23 mouse cellular contexts compared by ENCODE assay signal in the genomic region with DNA sequence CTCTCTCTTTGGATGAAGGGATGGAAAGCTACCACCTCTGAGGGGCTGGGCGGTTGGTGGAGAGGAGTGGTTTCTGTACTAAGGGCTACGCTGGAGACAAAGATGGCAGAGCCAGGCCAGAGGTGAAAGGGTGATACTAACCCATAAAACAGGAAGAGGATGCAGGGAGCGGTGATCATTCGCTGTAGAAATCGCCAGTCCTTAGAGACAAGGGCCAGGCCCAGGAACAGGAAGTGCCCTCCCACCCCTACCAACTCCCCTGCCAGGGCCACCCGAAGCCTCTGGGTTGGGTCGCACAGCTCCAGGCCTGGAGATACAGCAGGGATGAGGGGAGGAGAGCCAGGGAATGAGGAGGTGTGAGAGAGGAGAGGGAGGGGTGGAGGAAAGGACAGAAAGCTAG. TPM values are rescaled to one million over a fixed set of nuclear protein-coding genes. Genes with fewer than 3 reads are reported as not detected.
DNase-seq lines count a peak whose midpoint lies in the region; ATAC-seq lines count a peak whose summit lies in the region.
"Had no signal": no experiment of that assay in that cellular context is flagged by ENCODE, and none has a peak within 500 bp of the region (broad histone marks: within the 10 kb centered on the region; RNA-seq: fewer than 3 reads in every experiment).

No protein-coding gene starts in this region.

- H3K27ac ChIP-seq in forebrain, embryonic 13.5 days, result no peak overlapping the region
- no peak overlapping the region for H3K27ac ChIP-seq in forebrain, embryonic 10.5 days
- no peak overlapping the region for H3K27ac ChIP-seq in hindbrain, embryonic 13.5 days
- no peak overlapping the region for H3K27ac ChIP-seq in hindbrain, embryonic 16.5 days (ENCODE audit: low read depth, low read length)
- no peak overlapping the region for H3K27ac ChIP-seq in neural tube, embryonic 11.5 days (ENCODE audit: low read depth, low read length)
- no peak overlapping the region for H3K27ac ChIP-seq in liver, embryonic 12.5 days
- H3K27ac ChIP-seq: limb, embryonic 12.5 days; liver, embryonic 15.5 days had no signal

- H3K9me3 ChIP-seq in forebrain, embryonic 13.5 days (replicated peaks), result no peaks in the 10 kb centered on the region
- no peaks in the 10 kb centered on the region for H3K9me3 ChIP-seq in forebrain, embryonic 10.5 days
- no peaks in the 10 kb centered on the region for H3K9me3 ChIP-seq in hindbrain, embryonic 13.5 days
- H3K9me3 ChIP-seq in hindbrain, embryonic 16.5 days (ENCODE audit: control insufficient read depth, low read length), result no peaks in the 10 kb centered on the region
- H3K9me3 ChIP-seq in neural tube, embryonic 11.5 days (ENCODE audit: control insufficient read depth, low read length), result no peaks in the 10 kb centered on the region
- no peaks in the 10 kb centered on the region for H3K9me3 ChIP-seq in liver, embryonic 12.5 days (replicated peaks)
- H3K9me3 ChIP-seq: heart, embryonic 12.5 days; limb, embryonic 12.5 days; liver, embryonic 15.5 days had no signal

- WGBS in forebrain, embryonic 13.5 days, result 92% methylated on average over 7 of the region's 7 CpGs
- whole genome bisulfite sequencing in forebrain, embryonic 10.5 days, result 88% methylated on average over 7 of the region's 7 CpGs
- WGBS in hindbrain, embryonic 13.5 days, result 92% methylated on average over 7 of the region's 7 CpGs
- whole genome bisulfite sequencing in hindbrain, embryonic 16.5 days, result 92% methylated on average over 7 of the region's 7 CpGs
- WGBS in neural tube, embryonic 11.5 days, result 78% methylated on average over 7 of the region's 7 CpGs
- WGBS in liver, embryonic 12.5 days (ENCODE audit: insufficient replicate concordance), result 43% methylated on average over 7 of the region's 7 CpGs

- no peak overlapping the region for H3K4me2 ChIP-seq in forebrain, embryonic 13.5 days
- no peak overlapping the region for H3K4me2 ChIP-seq in hindbrain, embryonic 13.5 days
- H3K4me2 ChIP-seq in hindbrain, embryonic 16.5 days (ENCODE audit: low read length), result no peak overlapping the region
- H3K4me2 ChIP-seq in neural tube, embryonic 11.5 days (ENCODE audit: low read depth), result no peak overlapping the region
- no peak overlapping the region for H3K4me2 ChIP-seq in liver, embryonic 12.5 days
- H3K4me2 ChIP-seq: heart, embryonic 12.5 days; limb, embryonic 12.5 days; liver, embryonic 15.5 days had no signal

- H3K9ac ChIP-seq in forebrain, embryonic 13.5 days, result 0 out of 2 replicates have a peak overlapping the region, but pooled peaks have one; percentile 1
- H3K9ac ChIP-seq in hindbrain, embryonic 13.5 days, result peak overlapping the region; percentile 49
- no peak overlapping the region for H3K9ac ChIP-seq in hindbrain, embryonic 16.5 days (ENCODE audit: low read depth, low read length)
- H3K9ac ChIP-seq in neural tube, embryonic 11.5 days (ENCODE audit: low read length), result peak overlapping the region; percentile 29; the same call in 1 of the 2 replicates
- no peak overlapping the region for H3K9ac ChIP-seq in liver, embryonic 12.5 days
- H3K9ac ChIP-seq: heart, embryonic 12.5 days; limb, embryonic 12.5 days; liver, embryonic 15.5 days had no signal

- peaks cover 72% of the 10 kb centered on the region for H3K36me3 ChIP-seq in forebrain, embryonic 13.5 days (ENCODE audit: poor library complexity, severe bottlenecking)
- peaks cover 78% of the 10 kb centered on the region for H3K36me3 ChIP-seq in forebrain, embryonic 10.5 days (replicated peaks)
- H3K36me3 ChIP-seq in hindbrain, embryonic 13.5 days, result peaks cover 65% of the 10 kb centered on the region
- peaks cover 41% of the 10 kb centered on the region for H3K36me3 ChIP-seq in hindbrain, embryonic 16.5 days (ENCODE audit: control insufficient read depth, insufficient read depth, low read length)
- H3K36me3 ChIP-seq in neural tube, embryonic 11.5 days (ENCODE audit: control insufficient read depth, insufficient read depth, low read length), result peaks cover 10% of the 10 kb centered on the region
- peaks cover 5% of the 10 kb centered on the region; the same call in 1 of the 2 replicates for H3K36me3 ChIP-seq in liver, embryonic 12.5 days
- H3K36me3 ChIP-seq: liver, embryonic 15.5 days had no signal

- no peak for DNase-seq in forebrain, embryonic 10.5 days (ENCODE audit: extremely low spot score, low spot score)
- no peak for DNase-seq in neural tube, embryonic 11.5 days (ENCODE audit: low spot score)
- no peak for DNase-seq in neural tube, embryonic 10.5 days (ENCODE audit: extremely low spot score, low spot score)
- DNase-seq: adrenal gland, adult 2 months; cerebellum, adult 9-11 months; gastrocnemius, postnatal 25 days; kidney, adult 18-20 months; kidney, postnatal 25 days; right cerebral cortex, postnatal 25 days; thymus, postnatal 36 days had no signal

- H3K4me3 ChIP-seq in forebrain, embryonic 13.5 days, result no peak overlapping the region
- H3K4me3 ChIP-seq in forebrain, embryonic 10.5 days, result no peak overlapping the region
- no peak overlapping the region for H3K4me3 ChIP-seq in hindbrain, embryonic 13.5 days
- no peak overlapping the region for H3K4me3 ChIP-seq in hindbrain, embryonic 16.5 days (ENCODE audit: low read length)
- H3K4me3 ChIP-seq in neural tube, embryonic 11.5 days (ENCODE audit: low read depth, low read length), result no peak overlapping the region
- no peak overlapping the region for H3K4me3 ChIP-seq in liver, embryonic 12.5 days
- H3K4me3 ChIP-seq: heart, embryonic 12.5 days; limb, embryonic 12.5 days; liver, embryonic 15.5 days had no signal

- H3K27me3 ChIP-seq in forebrain, embryonic 13.5 days, result no peaks in the 10 kb centered on the region
- H3K27me3 ChIP-seq in forebrain, embryonic 10.5 days (ENCODE audit: poor library complexity, severe bottlenecking), result no peaks in the 10 kb centered on the region; the same call in 1 of the 2 replicates
- no peaks in the 10 kb centered on the region for H3K27me3 ChIP-seq in hindbrain, embryonic 13.5 days
- H3K27me3 ChIP-seq in hindbrain, embryonic 16.5 days (replicated peaks; ENCODE audit: control insufficient read depth, insufficient read depth, low read length), result no peaks in the 10 kb centered on the region
- no peaks in the 10 kb centered on the region for H3K27me3 ChIP-seq in neural tube, embryonic 11.5 days (ENCODE audit: control insufficient read depth, insufficient read depth, low read length)
- peaks cover 45% of the 10 kb centered on the region for H3K27me3 ChIP-seq in liver, embryonic 12.5 days (replicated peaks)
- H3K27me3 ChIP-seq: limb, embryonic 12.5 days had no signal

- no peak for ATAC-seq in forebrain, embryonic 13.5 days
- no peak for ATAC-seq in hindbrain, embryonic 13.5 days (ENCODE audit: low FRiP score)
- no peak for ATAC-seq in hindbrain, embryonic 16.5 days
- ATAC-seq in neural tube, embryonic 11.5 days (ENCODE audit: insufficient read depth, low FRiP score, low TSS enrichment), result no peak
- ATAC-seq in inflammation-experienced regulatory T-cells, adult 6 months, result no peak
- no peak for ATAC-seq in liver, embryonic 12.5 days
- ATAC-seq: forebrain, embryonic 14.5 days had no signal

- H3K4me1 ChIP-seq in forebrain, embryonic 13.5 days, result peaks cover 18% of the 10 kb centered on the region
- H3K4me1 ChIP-seq in forebrain, embryonic 10.5 days, result peaks cover 43% of the 10 kb centered on the region
- H3K4me1 ChIP-seq in hindbrain, embryonic 13.5 days (replicated peaks), result peaks cover 54% of the 10 kb centered on the region
- peaks cover 25% of the 10 kb centered on the region for H3K4me1 ChIP-seq in hindbrain, embryonic 16.5 days (ENCODE audit: control insufficient read depth, insufficient read depth, low read depth, low read length)
- peaks cover 5% of the 10 kb centered on the region for H3K4me1 ChIP-seq in neural tube, embryonic 11.5 days (ENCODE audit: control insufficient read depth, insufficient read depth, low read length)
- peaks cover 12% of the 10 kb centered on the region for H3K4me1 ChIP-seq in liver, embryonic 12.5 days

RNA-seq across cellular contexts. Expression of a gene that starts 4.2 kb away (rescaled TPM):
- 90.8 and 102 TPM in 2 replicates for polyA plus RNA-seq in forebrain, embryonic 13.5 days (2015; fragmentation: Nextera tagmentation; extraction: Ambion mirVana)
- 38.8 and 40.0 TPM in 2 replicates for polyA plus RNA-seq in forebrain, embryonic 10.5 days (2016; fragmentation: Nextera tagmentation; extraction: Ambion mirVana)
- polyA plus RNA-seq in hindbrain, embryonic 13.5 days (2015; fragmentation: Nextera tagmentation; extraction: Ambion mirVana), result 148 and 158 TPM in 2 replicates
- 254 and 275 TPM in 2 replicates for polyA plus RNA-seq in hindbrain, embryonic 16.5 days (2015; fragmentation: Nextera tagmentation; extraction: Ambion mirVana)
- 45.8 and 47.2 TPM in 2 replicates for polyA plus RNA-seq in neural tube, embryonic 11.5 days (2014; fragmentation: Nextera tagmentation; extraction: Ambion mirVana)
- 1 to 10 TPM in 2 of 3 experiments, under 1 TPM in 1; 0.25 to 1.6 (median 1.4) TPM for polyA plus RNA-seq in inflammation-experienced regulatory T-cells, adult 6 months (2017; shearing (Covaris generic))
- polyA plus RNA-seq in liver, embryonic 12.5 days (2016; fragmentation: Nextera tagmentation; extraction: Ambion mirVana), result 5.9 and 6.0 TPM in 2 replicates

RNA-seq across cellular contexts. Expression of a gene that starts 16.4 kb away (rescaled TPM):
- 167 and 171 TPM in 2 replicates for polyA plus RNA-seq in forebrain, embryonic 13.5 days (2015; fragmentation: Nextera tagmentation; extraction: Ambion mirVana)
- 168 and 174 TPM in 2 replicates for polyA plus RNA-seq in forebrain, embryonic 10.5 days (2016; fragmentation: Nextera tagmentation; extraction: Ambion mirVana)
- polyA plus RNA-seq in hindbrain, embryonic 13.5 days (2015; fragmentation: Nextera tagmentation; extraction: Ambion mirVana), result 165 and 167 TPM in 2 replicates
- 127 and 130 TPM in 2 replicates for polyA plus RNA-seq in hindbrain, embryonic 16.5 days (2015; fragmentation: Nextera tagmentation; extraction: Ambion mirVana)
- 171 and 179 TPM in 2 replicates for polyA plus RNA-seq in neural tube, embryonic 11.5 days (2014; fragmentation: Nextera tagmentation; extraction: Ambion mirVana)
- 10 to 100 TPM; 18.6 to 36.8 (median 22.6) TPM for polyA plus RNA-seq in inflammation-experienced regulatory T-cells, adult 6 months (2017; shearing (Covaris generic))
- polyA plus RNA-seq in liver, embryonic 12.5 days (2016; fragmentation: Nextera tagmentation; extraction: Ambion mirVana), result 97.0 and 97.9 TPM in 2 replicates

RNA-seq across cellular contexts. Expression of a gene that starts 17.2 kb away (rescaled TPM):
- 28.2 and 30.5 TPM in 2 replicates for polyA plus RNA-seq in forebrain, embryonic 13.5 days (2015; fragmentation: Nextera tagmentation; extraction: Ambion mirVana)
- 38.3 and 39.0 TPM in 2 replicates for polyA plus RNA-seq in forebrain, embryonic 10.5 days (2016; fragmentation: Nextera tagmentation; extraction: Ambion mirVana)
- 15.4 and 15.6 TPM in 2 replicates for polyA plus RNA-seq in hindbrain, embryonic 13.5 days (2015; fragmentation: Nextera tagmentation; extraction: Ambion mirVana)
- 14.2 and 15.5 TPM in 2 replicates for polyA plus RNA-seq in hindbrain, embryonic 16.5 days (2015; fragmentation: Nextera tagmentation; extraction: Ambion mirVana)
- 29.1 and 31.1 TPM in 2 replicates for polyA plus RNA-seq in neural tube, embryonic 11.5 days (2014; fragmentation: Nextera tagmentation; extraction: Ambion mirVana)
- polyA plus RNA-seq in inflammation-experienced regulatory T-cells, adult 6 months (2017; shearing (Covaris generic)), result not detected
- polyA plus RNA-seq in liver, embryonic 12.5 days (2016; fragmentation: Nextera tagmentation; extraction: Ambion mirVana), result 1.5 and 2.0 TPM in 2 replicates

RNA-seq across cellular contexts. Expression of a gene that starts 23.8 kb away (rescaled TPM):
- 0.23 and 0.52 TPM in 2 replicates for polyA plus RNA-seq in forebrain, embryonic 13.5 days (2015; fragmentation: Nextera tagmentation; extraction: Ambion mirVana)
- polyA plus RNA-seq in forebrain, embryonic 10.5 days (2016; fragmentation: Nextera tagmentation; extraction: Ambion mirVana), result not detected in 2 replicates
- polyA plus RNA-seq in hindbrain, embryonic 13.5 days (2015; fragmentation: Nextera tagmentation; extraction: Ambion mirVana), result 0.38 and 0.83 TPM in 2 replicates
- 1.3 TPM in 2 replicates for polyA plus RNA-seq in hindbrain, embryonic 16.5 days (2015; fragmentation: Nextera tagmentation; extraction: Ambion mirVana)
- not detected in 2 replicates for polyA plus RNA-seq in neural tube, embryonic 11.5 days (2014; fragmentation: Nextera tagmentation; extraction: Ambion mirVana)
- polyA plus RNA-seq in inflammation-experienced regulatory T-cells, adult 6 months (2017; shearing (Covaris generic)), result not detected
- not detected in 2 replicates for polyA plus RNA-seq in liver, embryonic 12.5 days (2016; fragmentation: Nextera tagmentation; extraction: Ambion mirVana)
- polyA plus RNA-seq: heart, embryonic 12.5 days; limb, embryonic 12.5 days; liver, embryonic 15.5 days; lung, embryonic 16.5 days; spleen, adult 2 months; stomach, embryonic 14.5 days had no signal

RNA-seq across cellular contexts. Expression of a gene that starts 25.4 kb away (rescaled TPM):
- polyA plus RNA-seq in forebrain, embryonic 13.5 days (2015; fragmentation: Nextera tagmentation; extraction: Ambion mirVana), result 0.30 TPM in 1 of 2 replicates, not detected in the other
- not detected in 2 replicates for polyA plus RNA-seq in forebrain, embryonic 10.5 days (2016; fragmentation: Nextera tagmentation; extraction: Ambion mirVana)
- 0.34 TPM in 1 of 2 replicates, not detected in the other for polyA plus RNA-seq in hindbrain, embryonic 13.5 days (2015; fragmentation: Nextera tagmentation; extraction: Ambion mirVana)
- 0.14 TPM in 1 of 2 replicates, not detected in the other for polyA plus RNA-seq in hindbrain, embryonic 16.5 days (2015; fragmentation: Nextera tagmentation; extraction: Ambion mirVana)
- polyA plus RNA-seq in neural tube, embryonic 11.5 days (2014; fragmentation: Nextera tagmentation; extraction: Ambion mirVana), result 0.20 TPM in 1 of 2 replicates, not detected in the other
- 1 to 10 TPM in 1 of 3 experiments, not detected in 2; 1.6 TPM for polyA plus RNA-seq in inflammation-experienced regulatory T-cells, adult 6 months (2017; shearing (Covaris generic))
- polyA plus RNA-seq in liver, embryonic 12.5 days (2016; fragmentation: Nextera tagmentation; extraction: Ambion mirVana), result 0.14 TPM in 1 of 2 replicates, not detected in the other
- polyA plus RNA-seq: forebrain, embryonic 14.5 days; heart, embryonic 12.5 days; limb, embryonic 12.5 days; liver, embryonic 15.5 days; lung, embryonic 16.5 days; neural tube, embryonic 14.5 days; spleen, adult 2 months; stomach, embryonic 14.5 days had no signal

Comparison
In these comparisons a context has a peak if more than half of its experiments do, and no peak if none do; other contexts are left out.
1. H3K9ac ChIP-seq: peak in forebrain, embryonic 13.5 days (single experiment), hindbrain, embryonic 13.5 days (single experiment) and neural tube, embryonic 11.5 days (single experiment); none in hindbrain, embryonic 16.5 days (single experiment) and liver, embryonic 12.5 days (single experiment).